Mouse (Mus musculus) mouse trophoblast stem cell (cell line): ENCODE measurements around the gene Rps11.
"Not testable (repeated sequence)": the region's sequence is repeated elsewhere in the genome, so short reads cannot be mapped to it uniquely, and the experiment has no call there.

Experiments used
- in situ Hi-C, 2 experiments: fragments of 300-500 bp; cut with MseI, MboI; formaldehyde crosslinking; loops; 2 replicates in 1 of 2; 3 replicates in 1 of 2; pipeline ENCODE4 v1.15.1; 2025

Rps11 gene

DNA sequence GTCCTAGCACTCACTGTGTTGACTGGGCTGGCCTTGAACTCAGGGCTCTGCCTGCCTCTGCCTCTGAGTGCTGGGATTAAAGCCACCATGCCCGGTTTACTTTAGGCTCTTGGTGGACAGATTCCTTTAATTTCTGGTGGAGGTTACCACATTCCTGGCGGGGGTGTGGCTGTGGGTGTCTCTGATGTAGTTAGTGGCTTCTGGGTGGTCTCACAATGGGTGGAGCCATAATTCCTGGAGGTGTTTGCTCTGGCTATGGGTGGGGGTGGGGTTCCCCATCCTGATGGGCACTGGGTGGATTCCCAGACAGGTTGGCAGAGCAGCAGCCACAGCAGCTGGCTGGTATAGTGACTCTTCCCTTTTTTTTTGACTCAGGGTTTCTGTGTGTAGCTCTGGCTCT lies 12.3 kb downstream of the Rps11 start:
- in situ Hi-C loops, result no loop called here

DNA sequence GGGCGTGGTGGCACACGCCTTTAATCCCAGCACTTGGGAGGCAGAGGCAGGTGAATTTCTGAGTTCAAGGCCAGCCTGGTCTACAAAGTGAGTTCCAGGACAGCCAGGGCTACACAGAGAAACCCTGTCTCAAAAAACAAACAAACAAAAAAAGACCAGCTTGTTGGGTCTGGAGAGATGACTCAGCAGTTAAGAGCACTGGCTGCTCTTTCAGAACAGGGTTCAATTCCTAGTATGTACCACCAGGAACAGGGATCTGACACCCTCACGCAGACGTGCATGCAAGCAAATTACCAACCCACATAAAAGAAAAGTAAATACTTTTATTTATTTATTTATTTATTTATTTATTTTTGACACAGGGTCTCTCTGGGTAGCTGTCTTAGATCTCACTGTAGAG lies 14.2 kb downstream of the Rps11 start:
- in situ Hi-C loops, result not testable (repeated sequence)

DNA sequence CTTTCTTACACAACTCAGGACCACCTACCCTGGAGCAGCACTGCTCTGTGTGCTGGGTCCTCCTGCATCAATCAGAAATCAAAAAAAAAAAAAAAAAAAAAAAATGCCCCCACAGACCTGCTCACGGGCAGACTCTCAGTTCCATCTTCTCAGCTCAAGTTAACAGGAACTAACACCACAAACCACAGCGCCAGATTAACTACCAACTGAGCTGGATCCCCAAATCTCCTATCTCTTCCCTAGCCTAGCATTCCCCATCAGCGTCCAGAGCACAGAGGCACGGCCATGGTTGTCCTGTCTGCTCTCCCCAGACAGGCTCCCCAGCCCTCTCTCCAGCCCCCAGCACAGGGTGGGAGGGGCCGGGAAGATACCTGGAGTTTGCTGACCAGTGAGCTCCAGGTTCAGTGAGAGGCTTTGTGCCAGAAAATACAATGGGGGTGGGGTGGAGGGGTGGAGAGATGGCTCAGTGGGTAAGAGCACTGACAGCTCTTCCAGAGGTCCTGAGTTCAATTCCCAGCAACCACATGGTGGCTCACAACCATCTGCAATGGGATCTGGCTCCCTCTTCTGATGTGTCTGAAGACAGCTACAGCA lies 17.1 kb downstream of the Rps11 start:
- in situ Hi-C loops, result no loop called here

DNA sequence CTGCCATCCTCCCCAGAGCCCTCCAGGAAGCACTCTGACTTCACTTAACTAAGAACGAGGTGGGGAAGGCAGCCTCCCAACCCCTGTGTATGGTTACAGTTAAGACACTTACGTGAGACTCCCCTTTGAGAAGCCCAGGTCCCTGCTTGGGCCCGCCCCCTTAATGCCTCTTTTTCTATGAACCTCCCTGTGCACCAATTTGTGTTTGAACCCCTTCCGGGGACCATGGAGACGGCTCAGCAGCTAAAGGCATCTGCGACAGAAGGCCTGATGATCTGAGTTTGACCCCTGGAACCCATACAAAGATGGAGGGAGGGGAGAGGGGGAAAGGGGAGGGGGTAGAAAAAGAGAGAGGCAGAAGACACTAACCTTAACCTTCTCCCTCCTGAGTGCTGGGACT lies 17.8 kb downstream of the Rps11 start:
- in situ Hi-C loops, result no loop called here

DNA sequence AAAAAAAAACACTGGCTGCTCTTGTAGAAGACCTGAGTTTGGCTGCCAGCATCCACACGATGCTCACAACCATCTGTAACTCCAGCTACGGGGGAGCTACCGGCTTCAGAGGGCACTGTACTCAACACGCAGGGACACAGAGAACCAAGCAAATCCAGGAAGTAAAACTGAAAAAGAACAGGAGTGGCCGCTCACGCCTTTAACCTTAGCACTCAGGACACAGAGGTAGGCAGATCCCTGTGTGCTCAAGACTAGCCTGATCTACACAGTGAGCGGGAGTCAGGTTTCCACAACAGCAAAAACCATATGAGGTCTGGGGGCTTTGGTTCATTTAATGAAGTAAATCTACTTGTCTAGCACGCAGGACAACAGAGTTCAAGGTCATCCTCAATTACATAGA lies 18.7 kb downstream of the Rps11 start:
- in situ Hi-C loops, result no loop called here

DNA sequence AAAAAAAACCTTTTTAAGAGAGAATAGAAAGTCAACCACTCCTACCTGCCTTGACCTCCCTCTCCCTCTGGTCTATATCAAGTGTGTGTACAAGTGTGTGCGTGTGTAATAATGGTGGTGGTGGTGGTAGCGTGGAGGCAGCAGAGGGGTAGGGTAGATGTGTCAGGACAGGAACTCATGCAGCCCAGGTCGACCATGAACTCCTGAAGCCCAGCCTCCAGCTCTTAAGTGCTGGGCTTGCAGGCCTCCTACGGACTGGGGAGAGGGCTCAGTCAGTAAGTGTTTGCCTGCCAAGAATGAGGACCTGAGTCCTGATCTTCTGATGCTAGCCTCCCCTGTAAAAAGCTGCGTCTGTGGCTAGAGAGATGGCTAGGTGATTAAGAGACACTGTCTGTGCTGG lies 19.3 kb downstream of the Rps11 start:
- in situ Hi-C loops, result no loop called here

DNA sequence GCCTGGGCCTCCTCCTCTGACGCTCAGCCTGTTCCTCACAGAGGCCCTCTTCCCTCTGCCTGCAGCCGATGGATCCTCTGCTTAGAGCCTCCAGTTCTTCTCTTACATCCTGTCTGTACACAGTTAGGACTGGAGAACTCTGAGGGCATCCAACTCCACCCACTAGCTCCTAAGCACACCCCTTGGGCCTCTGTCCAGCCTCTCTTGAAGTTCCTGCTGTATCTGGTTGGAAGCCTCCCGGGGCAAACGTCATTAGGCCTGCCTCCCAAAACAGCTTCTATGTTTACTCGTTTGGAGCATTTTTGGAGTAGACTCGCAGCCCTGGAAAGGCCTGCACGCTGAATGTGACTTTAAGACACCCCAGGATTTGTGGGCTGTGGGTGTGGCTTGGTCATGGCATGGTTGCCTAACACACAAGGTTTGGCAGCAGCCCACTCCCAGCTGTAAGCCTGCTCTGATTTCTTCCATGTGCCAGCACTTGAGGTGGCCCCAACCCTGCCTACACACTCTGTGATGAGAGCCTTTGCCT lies 20.5 kb downstream of the Rps11 start, which contains the start of gene Fcgrt:
TSS of gene Fcgrt (minus strand) at position 200 of the 529 bp plus-strand sequence.
- in situ Hi-C loops, result no loop called here

DNA sequence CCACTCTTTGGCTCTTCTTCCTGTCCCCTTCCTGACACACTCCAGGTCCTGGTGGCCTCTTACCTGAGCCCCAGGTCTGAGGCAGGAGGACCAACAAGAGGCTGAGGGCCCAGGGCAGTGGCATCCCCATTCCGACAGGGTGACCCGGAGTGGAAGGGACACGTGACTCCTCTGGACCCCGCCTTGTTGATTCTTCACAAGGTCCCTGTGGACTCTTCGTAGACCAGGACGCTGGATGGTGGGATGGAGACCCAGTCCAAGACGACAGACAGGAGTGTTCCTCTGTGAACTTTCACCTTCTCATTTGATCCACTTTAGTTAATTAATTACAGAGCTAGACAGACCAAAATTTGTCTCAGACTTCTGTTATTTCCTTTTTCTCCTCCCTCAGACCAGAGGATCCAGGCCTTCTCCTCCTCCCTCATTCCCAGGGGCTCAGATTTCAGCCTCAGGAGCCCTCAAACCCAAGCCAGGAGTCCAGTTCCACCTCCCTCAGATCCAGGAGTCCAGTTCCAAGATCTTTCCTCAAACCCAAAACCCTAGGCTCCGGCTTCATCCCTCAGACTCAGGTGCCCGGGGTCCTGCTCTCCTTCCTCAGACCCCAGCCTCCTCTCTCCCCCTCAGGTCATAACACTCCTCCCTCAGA lies 21.2 kb downstream of the Rps11 start:
- in situ Hi-C loops, result no loop called here

DNA sequence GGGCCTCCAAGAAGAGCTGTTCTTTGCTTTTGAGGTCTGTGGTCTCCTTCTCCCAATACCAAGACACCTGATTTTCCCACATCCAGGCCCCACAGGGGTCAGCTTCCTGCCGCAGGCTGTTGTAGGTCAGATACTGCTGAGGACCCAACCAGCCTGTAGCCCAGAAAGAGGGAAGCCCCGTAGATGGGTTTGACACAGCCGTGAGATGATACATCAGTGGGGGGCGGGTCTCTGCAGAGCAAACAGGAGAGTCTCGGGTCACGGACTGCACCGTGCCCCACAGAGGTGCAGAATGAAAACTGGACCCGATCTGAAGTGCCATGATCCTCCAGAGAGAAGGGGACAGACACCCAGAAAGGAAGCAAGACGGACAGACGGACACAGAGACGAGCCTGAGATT lies 21.8 kb downstream of the Rps11 start:
- in situ Hi-C loops, result no loop called here

DNA sequence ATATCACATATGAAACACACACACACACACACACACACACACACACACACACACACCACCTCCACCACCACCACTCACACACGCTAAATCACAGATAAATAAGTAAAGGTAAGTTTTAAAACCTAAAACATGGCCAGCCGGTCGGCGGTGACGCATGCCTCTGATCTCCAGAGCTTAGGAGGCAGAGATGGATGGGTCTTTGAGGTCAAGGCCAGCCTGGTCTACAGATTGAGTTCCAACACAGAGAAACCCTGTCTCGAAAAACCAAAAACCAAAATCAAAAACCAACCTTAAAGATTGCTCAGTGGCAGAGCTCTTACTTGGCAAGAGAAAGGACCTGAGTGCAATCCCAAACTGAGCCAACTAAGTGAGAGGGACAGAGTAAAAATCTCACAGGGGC lies 24.2 kb downstream of the Rps11 start:
- in situ Hi-C loops, result no loop called here

DNA sequence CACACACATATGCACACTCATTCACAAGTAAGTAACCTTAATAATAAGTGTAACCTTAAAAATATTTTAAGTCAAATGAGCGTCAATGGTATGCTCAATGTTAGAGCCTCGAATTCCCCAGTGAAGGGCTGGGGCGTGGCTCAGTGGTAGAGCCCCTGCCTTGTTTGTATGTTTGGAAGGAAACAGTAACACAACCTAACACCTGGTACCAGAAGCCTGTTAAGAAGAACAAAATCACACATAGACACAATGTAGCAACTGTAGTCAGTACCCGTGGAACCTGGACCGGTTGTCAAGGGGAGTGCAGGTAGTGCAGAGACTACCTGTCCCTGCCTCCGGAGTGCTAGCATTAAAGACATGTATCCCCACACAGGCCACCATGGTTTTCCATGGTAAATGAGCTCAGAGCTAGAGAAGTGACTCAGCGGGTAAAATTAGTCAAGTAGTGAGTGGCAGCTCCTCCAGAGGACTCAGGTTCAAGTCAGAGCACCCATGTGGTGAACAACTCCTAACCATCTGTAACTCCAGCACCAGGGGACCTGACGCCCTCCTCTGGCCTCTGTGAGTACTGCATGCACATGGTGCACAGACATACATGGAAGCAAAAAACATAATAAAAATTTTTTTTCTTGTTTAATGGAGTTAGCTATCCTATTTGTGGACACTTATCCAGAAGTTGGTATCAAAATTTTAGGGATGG lies 25.5 kb downstream of the Rps11 start:
- in situ Hi-C loops, result no loop called here

DNA sequence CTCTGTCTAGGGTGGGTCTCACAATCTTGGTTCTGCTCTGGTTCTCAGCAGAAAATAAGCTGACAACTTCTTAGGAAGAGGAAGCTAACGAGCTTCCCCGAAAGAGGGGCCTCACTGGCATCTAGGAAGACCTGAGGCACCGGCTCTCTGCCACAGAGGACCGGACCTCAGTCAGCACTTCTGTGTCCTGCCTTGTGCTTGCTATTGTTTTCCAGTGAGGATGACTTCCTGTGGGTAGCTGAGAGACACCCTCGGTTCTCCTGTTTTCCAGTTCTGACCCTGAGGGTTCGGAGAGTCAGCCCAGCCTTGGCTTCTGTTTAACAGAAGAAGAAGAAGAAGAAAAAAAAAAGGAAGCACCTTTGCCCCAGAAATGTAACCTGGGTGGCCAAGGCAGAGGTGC lies 26.8 kb downstream of the Rps11 start:
- in situ Hi-C loops, result no loop called here

DNA sequence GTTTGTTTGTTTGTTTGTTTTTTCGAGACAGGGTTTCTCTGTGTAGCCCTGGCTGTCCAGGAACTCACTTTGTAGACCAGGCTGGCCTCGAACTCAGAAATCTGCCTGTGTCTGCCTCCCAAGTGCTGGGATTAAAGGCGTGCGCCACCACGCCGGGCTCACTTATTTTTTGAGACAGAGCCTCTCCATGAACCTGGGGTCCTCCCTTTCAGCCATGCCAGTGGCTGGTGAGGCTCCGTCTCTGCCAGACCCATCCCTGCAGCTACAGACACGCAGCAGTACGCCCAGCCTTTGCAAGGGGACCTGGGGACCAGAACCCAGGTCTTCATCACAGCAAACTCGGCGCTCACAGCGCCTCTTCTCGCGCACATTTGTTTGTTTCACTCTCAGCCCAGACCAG lies 28.3 kb downstream of the Rps11 start:
- in situ Hi-C loops, result not testable (repeated sequence)

DNA sequence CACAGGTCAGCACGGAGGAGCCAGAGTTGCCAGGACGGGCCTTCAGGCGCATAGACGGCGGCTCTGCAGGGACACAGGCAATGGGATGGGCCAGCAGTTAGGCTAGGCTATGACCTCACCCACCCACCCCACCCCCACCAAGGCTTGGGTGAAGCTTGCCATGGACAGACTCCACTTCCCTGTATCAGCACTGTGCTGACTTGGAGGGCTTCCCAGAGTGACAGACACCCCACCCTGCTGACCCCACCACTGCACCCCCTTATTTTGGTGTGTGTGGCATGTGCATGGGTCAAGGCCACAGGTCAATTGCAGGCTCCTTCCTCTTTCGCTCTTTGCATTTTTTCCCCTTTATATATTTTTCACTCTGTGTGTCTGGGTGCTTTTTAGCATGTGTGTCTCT lies 28.9 kb downstream of the Rps11 start:
- in situ Hi-C loops, result no loop called here

DNA sequence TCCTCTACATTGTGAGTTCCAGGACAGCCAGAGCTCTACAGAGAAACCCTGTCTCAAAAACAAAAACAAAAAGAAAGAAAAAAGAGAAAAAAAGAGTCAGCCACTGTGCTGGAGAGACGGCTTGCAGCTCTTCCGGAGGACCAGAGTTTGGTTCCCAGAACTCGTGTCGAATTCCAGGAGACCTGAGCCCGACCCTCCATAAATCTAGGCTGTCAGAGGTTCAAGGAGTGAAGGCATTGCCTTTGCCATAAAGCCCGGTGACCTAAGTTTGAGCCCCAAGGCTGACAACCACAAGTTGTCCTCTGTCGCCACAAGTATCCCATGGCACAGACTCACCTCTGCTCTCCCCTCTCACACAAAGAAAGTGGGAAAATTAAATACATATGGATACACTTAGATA lies 30.1 kb downstream of the Rps11 start:
- in situ Hi-C loops, result no loop called here

DNA sequence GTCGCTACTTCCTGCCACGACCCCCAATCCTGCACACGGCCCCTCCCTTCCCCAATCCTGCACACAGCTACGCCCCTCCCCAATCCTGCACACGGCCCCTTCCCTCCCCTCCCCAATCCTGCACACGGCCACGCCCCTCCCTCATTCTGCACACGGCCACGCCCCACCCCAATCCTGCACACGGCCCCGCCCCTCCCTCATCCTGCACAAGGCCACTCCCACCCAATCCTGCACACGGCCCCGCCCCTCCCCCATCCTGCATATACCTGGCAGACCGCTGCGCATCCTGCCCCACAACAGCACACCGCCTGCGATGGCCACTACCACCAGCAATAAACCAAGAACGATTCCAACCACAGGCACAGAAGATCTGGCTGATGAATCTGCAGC lies 30.7 kb downstream of the Rps11 start:
- in situ Hi-C loops, result no loop called here

DNA sequence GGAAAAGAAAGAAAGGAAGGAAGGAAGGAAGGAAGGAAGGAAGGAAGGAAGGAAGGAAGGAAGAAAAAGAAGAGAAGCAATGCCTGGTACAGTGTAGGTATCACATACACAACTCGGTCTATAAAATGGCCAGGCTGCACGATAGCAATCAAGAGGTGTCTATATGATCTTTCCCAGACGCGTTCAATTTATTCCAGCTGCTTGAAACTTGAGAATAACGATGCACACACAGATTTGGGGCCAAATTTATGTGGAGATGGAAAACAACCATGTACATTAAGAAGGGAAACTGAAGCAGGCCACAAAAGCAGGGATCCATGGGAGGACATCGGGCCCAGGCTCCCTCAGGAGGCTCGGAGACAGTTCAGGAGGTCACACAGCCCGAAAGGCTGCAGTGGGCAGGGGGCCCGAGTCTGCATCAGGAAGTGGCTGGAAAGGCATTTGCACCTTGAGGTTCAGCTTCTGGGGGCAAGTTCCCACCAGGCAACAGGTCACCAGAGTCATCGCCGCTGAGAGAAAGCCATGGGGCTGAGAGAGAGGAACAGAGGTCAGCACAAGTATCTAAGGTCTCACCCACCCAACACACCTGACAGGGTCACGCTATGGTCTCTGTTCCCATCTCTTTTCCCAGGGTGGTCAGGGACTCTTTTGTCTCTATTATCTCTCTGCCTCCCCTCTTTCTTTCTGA lies 31.3 kb downstream of the Rps11 start:
- in situ Hi-C loops, result no loop called here

DNA sequence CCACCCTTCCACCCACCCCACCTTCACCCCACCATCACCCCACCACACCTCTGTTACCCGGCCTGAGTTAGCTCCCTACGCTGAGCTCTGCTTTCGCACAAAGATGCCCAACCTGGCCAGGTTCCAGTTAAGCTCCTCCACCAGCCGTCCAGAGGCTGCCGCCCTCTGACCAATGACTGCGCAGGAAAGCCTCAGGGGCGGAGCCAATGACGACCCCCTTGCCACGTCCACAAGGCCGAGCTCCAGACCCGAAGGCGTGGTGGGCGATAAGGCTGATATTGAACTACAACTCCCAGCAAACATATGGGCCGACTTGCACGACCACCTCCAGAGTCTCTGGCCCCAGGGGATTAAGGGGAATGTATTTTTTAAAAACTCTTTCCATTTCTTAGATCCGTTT lies 32.2 kb downstream of the Rps11 start, which contains the start of gene Rcn3:
TSS of gene Rcn3 (minus strand) at position 174 of the 400 bp plus-strand sequence.
- in situ Hi-C loops, result no loop called here

DNA sequence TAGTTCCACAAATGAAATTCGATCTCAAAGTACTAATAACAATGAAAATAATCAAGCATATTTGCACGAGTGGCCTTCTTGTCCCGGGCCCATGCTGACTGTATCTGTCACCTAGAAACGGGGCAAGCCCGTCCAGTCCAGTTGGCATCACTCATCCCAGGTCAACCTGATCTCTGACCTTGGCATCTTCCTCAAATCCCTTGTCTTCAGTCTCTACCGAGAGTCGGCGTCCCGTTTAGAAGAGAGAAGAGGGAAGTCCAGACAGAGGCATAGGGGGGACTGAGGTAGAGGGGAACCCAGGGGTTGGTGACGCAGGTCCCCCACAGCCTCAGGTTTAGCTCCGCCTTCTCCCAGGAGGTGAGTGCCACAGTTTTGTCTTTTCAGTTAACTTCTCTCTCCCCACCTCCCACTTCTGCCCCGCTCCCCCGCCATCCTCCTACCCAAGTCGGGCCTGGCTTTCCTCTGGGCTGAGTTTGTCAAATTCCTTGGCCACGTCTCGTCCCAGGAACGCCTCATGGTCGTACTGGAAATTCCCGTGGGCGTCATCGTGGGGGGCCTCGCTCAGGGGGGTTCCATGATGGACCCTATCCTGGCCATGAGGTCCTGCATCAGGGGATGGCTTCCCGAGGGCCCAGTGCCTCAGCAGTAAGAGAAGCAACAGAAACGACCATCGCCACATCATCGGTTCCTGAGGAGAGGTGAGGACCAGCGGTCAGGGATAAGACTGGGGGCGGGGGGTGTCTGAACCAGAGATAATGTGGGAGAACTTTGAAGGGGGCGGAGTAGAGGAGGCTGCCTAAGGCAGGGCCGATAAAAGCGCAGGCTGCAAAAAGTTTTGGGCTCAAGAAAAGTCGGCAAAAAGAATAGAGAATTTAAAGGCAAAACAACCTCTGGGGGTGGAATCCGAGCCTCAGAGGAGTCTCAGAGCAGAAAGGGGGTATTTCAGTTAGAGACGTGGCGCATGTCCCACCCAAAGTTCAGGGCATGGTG lies 32.9 kb downstream of the Rps11 start:
- in situ Hi-C loops, result no loop called here

DNA sequence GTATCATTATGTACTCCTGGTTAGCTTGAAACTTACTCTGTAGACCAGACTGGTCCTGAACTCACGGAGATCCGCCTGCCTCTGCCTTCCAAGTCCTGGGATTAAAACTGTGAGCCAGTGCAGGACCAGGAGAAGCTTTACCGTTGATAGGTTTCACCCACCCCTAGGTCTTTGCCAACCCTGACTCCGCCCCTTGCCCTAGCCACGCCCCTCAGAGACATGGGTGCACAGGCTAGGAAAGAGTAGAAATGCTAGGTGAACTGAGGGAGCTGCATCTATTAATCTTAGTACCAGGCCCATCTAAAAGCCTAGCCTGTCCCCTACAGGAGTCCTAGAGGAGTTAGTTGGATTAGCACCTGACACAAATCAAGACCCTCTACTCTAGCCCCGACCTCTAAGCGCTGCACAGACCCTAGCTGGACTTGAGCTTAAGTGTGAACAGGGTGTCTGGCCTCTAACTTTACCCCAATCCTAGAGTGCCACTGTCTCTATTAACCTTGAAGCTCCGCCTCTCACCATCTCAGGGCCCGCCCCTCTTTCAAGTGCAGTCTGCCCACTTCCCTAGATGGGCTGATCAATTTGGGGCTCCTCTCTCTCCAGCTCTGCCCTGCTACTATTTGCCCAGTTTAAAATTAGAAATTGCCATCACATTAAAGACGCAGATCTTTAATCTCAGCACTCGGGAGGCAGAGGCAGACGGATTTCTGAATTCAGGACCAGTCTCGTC lies 33.8 kb downstream of the Rps11 start:
- in situ Hi-C loops, result no loop called here
